Mouse (Mus musculus) embryonic facial prominence, embryonic 12.5 days (tissue): ENCODE data around the gene Etv6. TPM values are rescaled to one million over a fixed set of nuclear protein-coding genes. Genes with fewer than 3 reads are reported as not detected.

Experiments used
- ATAC-seq: fragments of 200-750 bp; cut with Nextera tagmentation; 2 replicates; pipeline ENCODE4 v1.8.0; 2017; ENCODE audit not compliant: insufficient number of reproducible peaks, insufficient read depth, low FRiP score, low TSS enrichment
- H3K27ac ChIP-seq: fragments of 300-500 bp; sonication (generic); 2 replicates; pipeline ENCODE4 v1.5.1; 2016; ENCODE audit warnings: mild to moderate bottlenecking
- H3K27me3 ChIP-seq: fragments of 300-500 bp; sonication (generic); 2 replicates; pipeline ENCODE4 v1.6.1; 2016; ENCODE audit warnings: mild to moderate bottlenecking, moderate library complexity
- H3K36me3 ChIP-seq: fragments of 300-500 bp; sonication (generic); 2 replicates; pipeline ENCODE4 v1.6.1; 2016; ENCODE audit warnings: mild to moderate bottlenecking
- H3K4me1 ChIP-seq: fragments of 300-500 bp; sonication (generic); 2 replicates; pipeline ENCODE4 v1.6.1; 2016
- H3K4me2 ChIP-seq: fragments of 300-500 bp; sonication (generic); replicated peaks from 2 replicates; pipeline ENCODE4 v1.6.1; 2016; ENCODE audit warnings: mild to moderate bottlenecking, moderate library complexity
- H3K4me3 ChIP-seq: fragments of 300-500 bp; sonication (generic); 2 replicates; pipeline ENCODE4 v1.5.1; 2016; ENCODE audit warnings: mild to moderate bottlenecking
- H3K9ac ChIP-seq: fragments of 300-500 bp; sonication (generic); 2 replicates; pipeline ENCODE4 v1.6.1; 2016; ENCODE audit warnings: mild to moderate bottlenecking, moderate library complexity
- H3K9me3 ChIP-seq: fragments of 300-500 bp; sonication (generic); 2 replicates; pipeline ENCODE4 v1.6.1; 2016; ENCODE audit warnings: mild to moderate bottlenecking, moderate library complexity
- WGBS: fragments of 180-500 bp; shearing (Covaris S2); methylation state at CpG from one replicate; pipeline ENCODE4 v1.1.7; 2016; 5-methylcytosine and 5-hydroxymethylcytosine counted together
- polyA plus RNA-seq: library from polyadenylated mRNA; unstranded; fragments of >200 nt; fragmentation: Nextera tagmentation; extraction: Ambion mirVana; gene quantifications from 2 replicates; pipeline ENCODE4 v1.2.1, GENCODE M21; 2016

Gene Etv6
- polyA plus RNA-seq, 1 experiment from 2014 or later = 15.8 TPM

GRCm38 (mm10) chr6:134045092-134045868 lies 9.8 kb downstream of the Etv6 start:
- H3K4me1 ChIP-seq = peaks cover 56% of the 10 kb centered on the region
- no peak overlapping the region for H3K4me2 ChIP-seq
- whole genome bisulfite sequencing = 68% methylated on average over 9 of the region's 9 CpGs
- no peaks in the 10 kb centered on the region for H3K36me3 ChIP-seq
- ATAC-seq = no peak
- no peak overlapping the region for H3K4me3 ChIP-seq
- H3K9ac ChIP-seq = no peak overlapping the region
- no peaks in the 10 kb centered on the region for H3K27me3 ChIP-seq
- no peak overlapping the region for H3K27ac ChIP-seq
- no peaks in the 10 kb centered on the region for H3K9me3 ChIP-seq

GRCm38 (mm10) chr6:134046136-134046535 lies 10.6 kb downstream of the Etv6 start:
- Histone ChIP-seq H3K4me2 (no peak overlapping the region), H3K9ac (no peak overlapping the region), H3K36me3 (no peaks in the 10 kb centered on the region), H3K27ac (no peak overlapping the region), H3K4me1 (peaks cover 54% of the 10 kb centered on the region), H3K9me3 (no peaks in the 10 kb centered on the region), H3K27me3 (no peaks in the 10 kb centered on the region), H3K4me3 (no peak overlapping the region)
- no peak for ATAC-seq
- 31% methylated on average over 5 of the region's 5 CpGs for WGBS

- Histone ChIP-seq H3K27ac (peak overlapping the region; percentile 54; the same call in 1 of the 2 replicates), H3K4me1 (peaks cover 44% of the 10 kb centered on the region), H3K9me3 (no peaks in the 10 kb centered on the region), H3K4me3 (no peak overlapping the region), H3K4me2 (no peak overlapping the region), H3K9ac (no peak overlapping the region), H3K36me3 (no peaks in the 10 kb centered on the region), H3K27me3 (no peaks in the 10 kb centered on the region)
- ATAC-seq = no peak
- 34% methylated on average over 5 of the region's 5 CpGs for WGBS
Measured at GRCm38 (mm10) chr6:134047249-134047648, 11.7 kb downstream of the Etv6 start.

- 88% methylated on average over 6 of the region's 6 CpGs for WGBS
- Histone ChIP-seq H3K9ac (no peak overlapping the region), H3K27ac (peak overlapping the region; percentile 54; the same call in 1 of the 2 replicates), H3K36me3 (no peaks in the 10 kb centered on the region), H3K4me1 (peaks cover 43% of the 10 kb centered on the region), H3K27me3 (no peaks in the 10 kb centered on the region), H3K9me3 (no peaks in the 10 kb centered on the region), H3K4me2 (no peak overlapping the region), H3K4me3 (no peak overlapping the region)
- no peak for ATAC-seq
Measured at GRCm38 (mm10) chr6:134047974-134048373, 12.5 kb downstream of the Etv6 start.

- H3K27me3 ChIP-seq = no peaks in the 10 kb centered on the region
- H3K9ac ChIP-seq = no peak overlapping the region
- no peak overlapping the region for H3K4me2 ChIP-seq
- ATAC-seq = no peak
- H3K9me3 ChIP-seq = no peaks in the 10 kb centered on the region
- 92% methylated on average over 6 of the region's 6 CpGs for WGBS
- H3K36me3 ChIP-seq = 0 out of 2 replicates have a peak, but pooled peaks cover 4% of the 10 kb centered on the region
- H3K4me1 ChIP-seq = peaks cover 39% of the 10 kb centered on the region
- no peak overlapping the region for H3K27ac ChIP-seq
- no peak overlapping the region for H3K4me3 ChIP-seq
Measured at GRCm38 (mm10) chr6:134048965-134049364, 13.5 kb downstream of the Etv6 start.

- Histone ChIP-seq H3K4me1 (peaks cover 26% of the 10 kb centered on the region), H3K36me3 (0 out of 2 replicates have a peak, but pooled peaks cover 5% of the 10 kb centered on the region), H3K9ac (no peak overlapping the region), H3K4me2 (no peak overlapping the region), H3K9me3 (no peaks in the 10 kb centered on the region), H3K27me3 (no peaks in the 10 kb centered on the region), H3K4me3 (no peak overlapping the region), H3K27ac (no peak overlapping the region)
- 89% methylated on average over 8 of the region's 8 CpGs for WGBS
- ATAC-seq = no peak
Measured at GRCm38 (mm10) chr6:134050466-134050865, 15.0 kb downstream of the Etv6 start.

GRCm38 (mm10) chr6:134051950-134052349 lies 16.4 kb downstream of the Etv6 start:
- peaks cover 17% of the 10 kb centered on the region for H3K4me1 ChIP-seq
- WGBS = 76% methylated on average over 7 of the region's 7 CpGs
- ATAC-seq = no peak

GRCm38 (mm10) chr6:134053146-134053545 lies 17.6 kb downstream of the Etv6 start:
- H3K36me3 ChIP-seq = 0 out of 2 replicates have a peak, but pooled peaks cover 5% of the 10 kb centered on the region
- no peak overlapping the region for H3K4me2 ChIP-seq
- no peak overlapping the region for H3K27ac ChIP-seq
- no peaks in the 10 kb centered on the region for H3K9me3 ChIP-seq
- H3K4me1 ChIP-seq = peaks cover 8% of the 10 kb centered on the region; the same call in 1 of the 2 replicates
- no peak for ATAC-seq
- no peak overlapping the region for H3K4me3 ChIP-seq
- no peaks in the 10 kb centered on the region for H3K27me3 ChIP-seq
- 92% methylated on average over 10 of the region's 10 CpGs for WGBS
- no peak overlapping the region for H3K9ac ChIP-seq

More at GRCm38 (mm10) chr6:134051950-134052349, 16.4 kb downstream of the Etv6 start:
- H3K27me3 ChIP-seq = no peaks in the 10 kb centered on the region
- H3K9me3 ChIP-seq = no peaks in the 10 kb centered on the region
- no peak overlapping the region for H3K4me3 ChIP-seq
- H3K27ac ChIP-seq = no peak overlapping the region
- no peak overlapping the region for H3K4me2 ChIP-seq
- H3K36me3 ChIP-seq = 0 out of 2 replicates have a peak, but pooled peaks cover 5% of the 10 kb centered on the region
- no peak overlapping the region for H3K9ac ChIP-seq

GRCm38 (mm10) chr6:134053566-134053965 lies 18.1 kb downstream of the Etv6 start:
- WGBS = 79% methylated on average over 7 of the region's 7 CpGs
- H3K9me3 ChIP-seq = no peaks in the 10 kb centered on the region
- no peak for ATAC-seq
- H3K9ac ChIP-seq = no peak overlapping the region
- no peaks in the 10 kb centered on the region for H3K27me3 ChIP-seq
- H3K4me1 ChIP-seq = peaks cover 7% of the 10 kb centered on the region
- 0 out of 2 replicates have a peak, but pooled peaks cover 5% of the 10 kb centered on the region for H3K36me3 ChIP-seq
- H3K4me2 ChIP-seq = no peak overlapping the region
- H3K4me3 ChIP-seq = no peak overlapping the region
- no peak overlapping the region for H3K27ac ChIP-seq

GRCm38 (mm10) chr6:134055588-134055987 lies 20.1 kb downstream of the Etv6 start:
- no peak for ATAC-seq
- Histone ChIP-seq H3K9me3 (no peaks in the 10 kb centered on the region), H3K4me1 (peaks cover 17% of the 10 kb centered on the region), H3K27ac (no peak overlapping the region), H3K4me3 (no peak overlapping the region), H3K27me3 (no peaks in the 10 kb centered on the region), H3K4me2 (no peak overlapping the region), H3K9ac (no peak overlapping the region), H3K36me3 (0 out of 2 replicates have a peak, but pooled peaks cover 5% of the 10 kb centered on the region)
- 78% methylated on average over 7 of the region's 7 CpGs for WGBS

GRCm38 (mm10) chr6:134058451-134058850 lies 23.0 kb downstream of the Etv6 start:
- no peak overlapping the region for H3K27ac ChIP-seq
- H3K9me3 ChIP-seq = no peaks in the 10 kb centered on the region
- no peak for ATAC-seq
- no peaks in the 10 kb centered on the region for H3K27me3 ChIP-seq
- 0 out of 2 replicates have a peak, but pooled peaks cover 5% of the 10 kb centered on the region for H3K36me3 ChIP-seq
- H3K4me2 ChIP-seq = no peak overlapping the region
- no peak overlapping the region for H3K9ac ChIP-seq
- H3K4me3 ChIP-seq = no peak overlapping the region
- whole genome bisulfite sequencing = 71% methylated on average over 4 of the region's 4 CpGs
- H3K4me1 ChIP-seq = peaks cover 17% of the 10 kb centered on the region

- no peak overlapping the region for H3K27ac ChIP-seq
- peaks cover 12% of the 10 kb centered on the region for H3K4me1 ChIP-seq
- H3K36me3 ChIP-seq = 0 out of 2 replicates have a peak, but pooled peaks cover under 1% of the 10 kb centered on the region
- no peaks in the 10 kb centered on the region for H3K9me3 ChIP-seq
- no peak overlapping the region for H3K9ac ChIP-seq
- no peaks in the 10 kb centered on the region for H3K27me3 ChIP-seq
- no peak overlapping the region for H3K4me2 ChIP-seq
- WGBS = 84% methylated on average over 10 of the region's 10 CpGs
- no peak overlapping the region for H3K4me3 ChIP-seq
- no peak for ATAC-seq
Measured at GRCm38 (mm10) chr6:134058886-134059551, 23.5 kb downstream of the Etv6 start.
